Mouse (Mus musculus): ENCODE results near the gene Stmnd1.

GRCm38 (mm10) chr13:46255616-46256015 is 17.9 kb upstream of the Stmnd1 start:
- no peak for TF ChIP-seq POLR2A (IDR thresholded peaks at IDR 0.05; ENCODE audit: borderline replicate concordance, insufficient read depth, low read length)
- no peak for TF ChIP-seq CTCF (IDR thresholded peaks at IDR 0.05; ENCODE audit: borderline replicate concordance, insufficient read depth, low read depth, low read length)
